Mouse (Mus musculus) CD8-positive naive resting alpha-beta T cell, adult 2 months (primary cell): ENCODE results near the gene Ddx54.

Experiments used
- DNase-seq, 2 experiments: peaks; one replicate each; pipeline ENCODE4 v3.0.0; 2022; ENCODE audit warnings: low read depth in 2 of 2, low spot score in 2 of 2

Gene Ddx54

DNA sequence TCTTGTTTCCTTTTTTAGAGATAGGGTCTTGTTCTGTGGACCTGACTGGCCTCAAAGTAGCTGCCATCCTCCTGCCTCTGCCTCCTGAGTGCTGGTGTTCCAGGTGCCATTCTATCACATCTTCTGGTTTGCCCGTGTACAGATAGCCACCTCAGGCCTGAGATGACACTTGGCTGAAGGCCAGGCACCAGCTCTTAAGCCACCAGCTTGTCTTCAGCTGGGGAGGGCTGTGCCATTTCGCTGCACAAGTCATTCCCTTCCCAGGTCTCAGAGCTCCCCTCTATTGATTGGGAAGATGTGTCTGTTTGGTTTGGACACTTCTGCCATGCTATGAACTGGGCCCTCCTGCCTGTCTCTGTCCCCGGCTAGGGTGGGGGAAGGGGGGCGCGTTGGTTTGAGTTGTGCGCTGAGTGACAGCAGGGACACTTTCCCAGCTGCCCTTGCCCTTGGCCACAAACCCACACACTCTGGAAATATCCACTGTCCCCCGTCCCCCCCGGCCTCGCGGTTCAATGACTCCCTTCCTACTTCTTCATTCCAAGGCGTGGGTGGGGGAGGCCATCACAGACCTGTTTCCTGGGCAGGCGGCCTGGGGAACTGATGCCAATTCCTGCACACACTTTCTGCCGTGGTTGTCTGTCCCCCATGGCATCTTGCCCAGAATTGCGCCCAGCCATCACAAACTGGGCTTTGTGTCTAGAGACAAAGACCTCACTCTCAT, 31.0 kb downstream of the Ddx54 start:
- DNase-seq = no peak

DNA sequence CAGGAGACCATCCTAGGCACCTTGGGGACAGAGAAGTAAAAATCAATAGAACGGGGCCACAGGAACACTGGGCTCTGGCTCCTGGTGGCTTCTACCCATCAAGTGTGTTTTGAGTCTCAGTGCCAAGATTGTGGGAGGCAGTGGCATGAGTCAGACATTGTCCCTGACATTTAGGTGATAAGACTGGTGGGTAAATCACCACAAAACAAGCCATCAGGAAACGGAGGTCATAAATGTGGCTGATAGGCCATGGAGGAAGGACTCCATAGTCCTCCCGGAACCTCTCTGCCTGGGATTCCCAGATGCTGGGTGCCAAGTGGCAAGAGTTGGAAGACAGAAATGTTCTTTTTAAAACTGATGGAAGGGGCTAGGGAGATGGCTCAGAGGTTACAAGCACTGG, 31.7 kb downstream of the Ddx54 start:
- no peak for DNase-seq

DNA sequence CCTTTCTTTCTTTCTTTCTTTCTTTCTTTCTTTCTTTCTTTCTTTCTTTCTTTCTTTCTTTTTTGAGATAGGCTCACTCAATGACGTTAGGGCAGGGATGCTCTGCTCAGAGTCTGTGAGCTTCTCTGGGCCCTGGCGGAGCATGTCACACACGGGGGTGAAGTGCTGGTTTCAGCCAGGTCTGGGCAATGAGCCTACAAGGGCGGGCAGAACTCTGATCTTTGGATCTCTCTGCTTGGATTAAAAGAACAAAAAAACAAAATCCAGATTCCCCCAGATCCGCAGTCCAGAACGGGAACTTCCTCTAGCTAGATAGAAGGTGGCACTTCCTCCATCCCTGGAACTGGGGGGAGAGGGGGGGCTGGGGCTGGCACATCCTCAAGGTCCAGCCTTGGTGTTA, 33.3 kb downstream of the Ddx54 start:
- no peak for DNase-seq

- no peak for DNase-seq
Measured at GRCm38 (mm10) chr5:120647361-120647760, 34.8 kb downstream of the Ddx54 start.

DNA sequence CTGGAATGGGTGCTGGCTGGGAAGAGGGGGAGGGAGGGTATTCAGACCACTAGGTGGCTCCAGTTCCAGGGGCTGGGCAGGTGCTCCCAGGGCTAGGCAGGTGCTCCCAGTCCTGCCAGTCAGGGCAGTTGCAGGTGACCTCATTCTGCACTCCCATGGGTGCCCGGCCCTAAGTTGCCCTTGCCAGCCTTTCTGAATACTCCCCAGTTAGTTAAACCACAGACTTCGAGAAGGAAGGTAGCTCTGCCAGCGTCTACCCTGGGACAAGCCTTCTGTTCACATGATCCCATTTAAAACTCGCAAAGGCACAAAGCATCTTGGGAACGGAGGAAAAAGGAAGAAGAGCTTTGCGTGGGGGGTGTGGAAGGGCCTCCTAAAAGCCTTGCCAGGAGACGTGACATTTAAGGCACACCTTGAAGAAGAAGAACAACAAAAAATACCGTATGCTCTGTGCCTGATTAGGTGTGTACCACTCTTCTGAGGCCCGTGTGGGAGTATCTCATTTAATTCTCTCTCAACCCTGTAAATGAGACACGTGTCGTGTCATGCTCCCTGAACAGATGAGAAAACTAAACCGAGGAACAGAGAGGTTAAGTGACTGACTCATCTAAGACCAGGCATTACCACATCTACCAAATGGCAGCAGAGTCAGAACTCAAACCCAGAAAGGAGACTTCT, 35.4 kb downstream of the Ddx54 start:
- no peak for DNase-seq

GRCm38 (mm10) chr5:120648569-120649373, 36.2 kb downstream of the Ddx54 start, which contains the start of gene Rasal1:
Gene Rasal1 (plus strand): TSS chr5:120648812.
- DNase-seq = peak; percentile 89 to 92

DNA sequence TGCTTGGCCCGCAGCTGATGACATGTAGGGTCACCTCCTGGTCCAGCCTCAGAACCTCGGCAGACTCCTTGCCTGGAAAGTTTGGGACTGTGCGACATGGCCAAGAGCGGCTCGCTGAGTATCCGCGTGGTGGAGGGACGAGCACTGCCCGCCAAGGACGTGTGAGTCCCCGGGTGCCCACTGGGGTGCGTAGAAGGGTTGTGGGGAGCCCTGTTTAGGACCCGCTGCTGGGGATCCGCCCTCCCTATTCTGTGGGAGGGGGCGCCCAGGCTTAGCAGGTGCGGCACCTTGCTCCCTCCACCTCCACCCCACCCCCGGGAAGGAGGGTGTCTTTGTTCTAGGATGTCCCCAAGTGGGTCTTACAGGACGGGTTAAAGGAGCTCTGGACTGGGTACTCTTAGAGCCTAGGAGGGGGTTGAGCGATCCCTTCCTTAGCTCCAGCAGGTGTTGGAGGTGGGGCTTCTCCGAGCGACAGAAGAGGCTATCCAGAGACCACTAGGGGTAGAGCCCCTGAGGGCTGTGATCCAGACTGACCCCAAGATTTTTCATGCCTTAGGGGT, 36.9 kb downstream of the Ddx54 start:
- DNase-seq = no peak

GRCm38 (mm10) chr5:120649938-120650337, 37.4 kb downstream of the Ddx54 start:
- DNase-seq = no peak

DNA sequence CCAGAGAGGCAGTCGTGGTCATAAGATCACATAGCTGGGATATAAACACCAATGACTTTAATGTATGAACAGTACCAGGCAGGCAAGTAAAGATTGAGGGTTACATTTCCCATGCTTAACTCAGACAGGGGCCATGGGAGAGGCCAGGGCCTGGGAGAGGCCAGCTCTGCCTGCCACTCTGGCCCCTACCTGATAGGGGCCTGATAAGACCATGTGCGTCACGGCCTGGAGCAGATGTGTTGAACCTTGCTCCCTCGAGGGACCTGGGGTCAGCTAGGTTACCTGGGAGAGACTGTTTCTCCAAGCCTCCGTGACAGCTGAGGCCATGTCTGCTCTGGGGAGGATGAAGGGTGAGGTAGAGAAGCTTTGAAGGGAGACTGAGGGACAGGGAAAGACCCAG, 38.7 kb downstream of the Ddx54 start:
- no peak for DNase-seq

DNA sequence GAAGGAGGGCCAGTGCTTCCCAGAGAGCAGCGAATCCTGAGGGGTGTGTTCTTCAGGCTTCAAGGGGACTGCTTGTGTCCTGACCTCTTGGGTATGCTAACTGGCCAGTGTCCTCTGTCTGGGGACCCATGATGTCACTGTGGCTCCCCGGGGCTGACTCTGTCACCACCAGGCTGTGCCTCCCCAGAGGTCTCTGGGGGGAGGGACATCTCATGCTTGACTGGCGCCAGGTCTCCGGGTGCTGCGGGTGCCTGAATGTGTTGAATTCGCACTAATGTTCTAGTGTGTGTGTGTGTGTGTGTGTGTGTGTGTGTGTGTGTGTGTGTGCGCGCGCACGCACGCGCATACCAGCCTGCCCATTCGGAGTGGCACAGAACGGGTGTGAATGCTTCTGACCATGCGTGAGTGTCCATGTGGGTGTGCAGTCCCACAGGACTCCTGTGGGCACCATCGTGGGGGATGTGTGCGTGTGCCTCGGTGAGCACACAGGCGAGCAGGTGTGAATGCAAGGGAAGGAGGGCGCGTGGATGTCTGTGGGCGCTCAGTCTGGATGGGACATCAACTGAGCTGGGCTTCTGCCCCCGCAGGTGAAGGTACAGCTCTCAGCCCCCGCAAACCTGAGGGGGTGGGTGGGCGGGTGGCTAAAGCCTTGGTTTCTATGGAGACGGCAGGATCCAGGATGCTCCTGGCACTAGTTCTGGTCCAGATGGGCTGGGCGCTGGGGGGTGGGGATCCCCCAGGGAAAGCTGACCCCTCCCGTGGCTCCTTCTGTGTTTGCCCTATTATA, 40.6 kb downstream of the Ddx54 start:
- DNase-seq = no peak

DNA sequence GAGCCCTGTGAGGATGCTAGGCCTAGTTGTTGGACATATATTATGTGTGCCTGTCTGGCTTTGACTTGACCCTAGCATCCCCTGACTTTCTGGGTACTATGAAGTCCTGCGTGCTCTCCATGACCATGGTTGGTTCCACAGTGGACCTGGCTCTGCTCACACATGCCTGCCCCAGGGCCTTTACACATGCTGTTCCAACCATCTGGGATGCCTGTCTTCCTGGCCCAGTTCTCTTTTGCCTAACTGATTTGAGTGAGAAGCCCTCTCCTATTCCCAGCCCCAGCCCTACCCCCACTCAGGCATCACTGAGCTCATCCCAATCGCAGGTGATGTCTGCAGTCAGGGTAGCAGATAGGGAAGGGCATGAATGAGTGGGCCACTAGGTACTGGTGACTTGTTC, 41.3 kb downstream of the Ddx54 start:
- no peak for DNase-seq

- DNase-seq = no peak
Measured at GRCm38 (mm10) chr5:120656281-120656751, 43.8 kb downstream of the Ddx54 start.

DNA sequence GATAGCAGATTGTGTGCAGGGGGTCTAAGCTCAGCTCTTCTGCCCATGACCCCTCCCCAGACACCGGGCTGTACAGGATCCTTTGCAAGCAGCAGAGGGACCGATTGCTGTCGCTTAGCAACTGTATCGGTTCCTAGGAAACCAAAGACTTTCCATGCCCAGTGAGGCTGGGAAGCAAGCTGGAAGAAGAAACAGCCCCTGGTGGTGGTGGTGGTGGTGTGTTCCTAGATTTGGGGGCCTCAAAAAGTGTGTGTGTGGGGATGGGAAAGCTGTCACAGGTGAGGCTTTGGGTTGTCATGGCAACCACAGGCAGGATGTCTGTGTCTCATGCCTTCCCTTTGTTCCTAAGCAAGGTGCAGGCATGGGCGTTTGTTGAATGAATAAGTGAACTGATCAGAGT, 48.3 kb downstream of the Ddx54 start:
- no peak for DNase-seq

- no peak for DNase-seq
Measured at GRCm38 (mm10) chr5:120664888-120665287, 52.3 kb downstream of the Ddx54 start.

DNA sequence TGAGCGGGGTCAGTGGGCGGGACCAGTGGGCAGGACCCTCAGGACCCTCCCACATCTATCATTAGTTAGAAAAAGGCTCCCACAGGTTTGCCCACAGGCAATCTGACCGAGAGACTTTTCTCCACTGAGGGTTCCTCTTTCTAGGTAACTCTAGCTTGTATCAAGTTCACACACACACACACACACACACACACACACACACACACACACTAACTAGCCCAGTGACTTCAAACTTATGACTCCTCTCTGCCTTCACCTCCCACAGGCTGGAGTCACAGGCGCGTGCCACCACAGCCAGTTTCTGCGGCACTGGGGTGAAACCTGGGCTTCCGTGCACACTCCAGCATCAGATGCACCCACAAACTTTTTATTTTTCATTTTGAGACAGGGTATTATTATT, 56.2 kb downstream of the Ddx54 start:
- DNase-seq = no peak

DNA sequence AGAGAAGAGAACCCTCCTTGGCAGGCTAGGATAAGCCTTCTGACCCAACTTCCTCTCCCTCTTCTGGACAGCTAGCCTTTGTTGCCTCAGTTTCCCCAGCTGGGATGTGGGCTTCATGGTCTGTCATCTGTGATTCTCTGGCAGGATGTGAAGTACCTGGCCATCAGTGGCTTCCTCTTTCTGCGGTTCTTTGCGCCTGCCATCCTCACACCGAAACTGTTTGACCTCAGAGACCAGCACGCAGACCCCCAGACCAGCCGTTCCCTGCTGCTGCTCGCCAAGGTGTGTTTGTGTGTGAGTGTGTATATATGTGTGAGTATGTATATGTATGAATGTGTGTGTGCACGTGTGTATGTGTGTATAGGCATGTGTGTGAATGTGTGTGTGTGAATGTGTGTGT, 57.6 kb downstream of the Ddx54 start:
- no peak for DNase-seq

DNA sequence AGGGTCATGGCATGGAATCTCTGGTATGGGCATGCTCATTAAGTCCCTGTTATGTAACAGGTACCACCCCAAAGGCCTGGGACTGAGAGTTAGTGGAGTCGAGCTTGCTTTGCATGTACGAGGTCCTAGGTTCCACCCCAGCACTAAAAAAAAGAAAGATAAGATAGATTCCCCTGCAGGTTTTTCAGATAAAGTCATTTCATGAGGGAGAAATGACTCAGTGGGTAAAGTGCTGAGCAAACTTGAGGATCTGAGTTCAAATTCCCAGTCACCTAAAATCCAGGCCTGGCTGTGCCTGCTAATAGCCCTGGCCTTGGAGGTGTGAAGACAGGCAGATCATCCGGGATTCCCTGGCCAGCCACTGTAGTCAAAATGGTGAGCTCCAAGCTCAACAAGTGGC, 59.3 kb downstream of the Ddx54 start:
- DNase-seq = no peak

GRCm38 (mm10) chr5:120673626-120674025, 61.1 kb downstream of the Ddx54 start:
- DNase-seq = peak; percentile 73 to 78

- DNase-seq = no peak
Measured at GRCm38 (mm10) chr5:120674229-120675145, 61.9 kb downstream of the Ddx54 start.

- DNase-seq = peak; percentile 53 to 72
Measured at GRCm38 (mm10) chr5:120677516-120677915, 65.0 kb downstream of the Ddx54 start.
